Mouse (Mus musculus): Measurements from ENCODE around the gene BC048562.

DNA sequence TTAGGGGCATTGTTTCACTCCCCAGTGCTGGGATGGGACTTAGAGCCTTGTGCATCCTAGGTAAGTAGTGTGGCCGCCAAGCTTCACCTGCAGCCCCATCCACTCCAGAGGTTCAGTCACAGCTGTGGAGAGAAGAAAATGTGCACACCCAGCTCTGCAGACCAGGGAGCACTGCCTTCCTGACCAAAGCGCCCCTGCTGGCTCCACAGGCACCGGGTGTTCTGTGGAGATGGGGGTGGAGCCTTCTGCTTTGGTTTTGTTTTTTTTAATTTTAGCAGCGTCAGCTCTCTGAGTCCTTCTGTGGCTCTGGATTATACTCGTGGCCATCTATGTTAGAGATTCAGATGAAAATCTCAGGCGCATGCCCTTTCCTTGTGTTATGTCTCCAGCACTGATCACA lies 47.1 kb upstream of the BC048562 start:
- TF ChIP-seq POLR2A (IDR thresholded peaks at IDR 0.05; ENCODE audit: insufficient read depth, low read depth, low read length) (no peak), CTCF (IDR thresholded peaks at IDR 0.05; ENCODE audit: insufficient read depth, low read depth, low read length) (no peak)
